Mouse (Mus musculus) lung, embryonic 14.5 days (tissue): ENCODE results near the gene Ube2a. TPM values are rescaled to one million over a fixed set of nuclear protein-coding genes. Genes with fewer than 3 reads are reported as not detected.
A peak's percentile ranks its signal among the peaks of the same experiment; 100 is the strongest.

Experiments
- ATAC-seq: fragments of 200-750 bp; cut with Nextera tagmentation; 2 replicates; pipeline ENCODE4 v1.8.0; 2017; ENCODE audit warnings: mild to moderate bottlenecking, moderate TSS enrichment, moderate library complexity; ENCODE audit not compliant: insufficient read depth
- DNase-seq: peaks from one replicate; pipeline ENCODE4 v3.0.0-alpha.2; 2015
- H3K27ac ChIP-seq: fragments of 300-500 bp; sonication (generic); 2 replicates; pipeline ENCODE4 v1.5.1; 2014; ENCODE audit warnings: low read depth, mild to moderate bottlenecking, moderate library complexity
- H3K27me3 ChIP-seq: fragments of 300-500 bp; sonication (generic); 2 replicates; pipeline ENCODE4 v1.6.1; 2014; ENCODE audit warnings: low read length, control low read depth; ENCODE audit not compliant: insufficient read depth
- H3K36me3 ChIP-seq: fragments of 300-500 bp; sonication (generic); 2 replicates; pipeline ENCODE4 v1.6.1; 2014; ENCODE audit warnings: control low read depth; ENCODE audit not compliant: insufficient read depth
- H3K4me1 ChIP-seq: fragments of 300-500 bp; sonication (generic); 2 replicates; pipeline ENCODE4 v1.6.1; 2014; ENCODE audit warnings: antibody characterized with exemption, control low read depth; ENCODE audit not compliant: insufficient read depth
- H3K4me2 ChIP-seq: fragments of 300-500 bp; sonication (generic); 2 replicates; pipeline ENCODE4 v1.6.1; 2014; ENCODE audit warnings: mild to moderate bottlenecking
- H3K4me3 ChIP-seq: fragments of 300-500 bp; sonication (generic); 2 replicates; pipeline ENCODE4 v1.5.1; 2014; ENCODE audit warnings: low read depth, low read length
- H3K9ac ChIP-seq: fragments of 300-500 bp; sonication (generic); 2 replicates; pipeline ENCODE4 v1.6.1; 2014
- H3K9me3 ChIP-seq: fragments of 300-500 bp; sonication (generic); 2 replicates; pipeline ENCODE4 v1.6.1; 2016; ENCODE audit warnings: low read depth, low read length, control low read depth
- CTCF ChIP-seq: IDR thresholded peaks from 2 replicates; pipeline ENCODE4 v1.5.1; 2016; ENCODE audit warnings: antibody characterized with exemption, low read depth
- WGBS: fragments of 180-500 bp; shearing (Covaris S2); extraction: QIAGEN DNeasy Blood & Tissue Kit; methylation state at CpG from one replicate; pipeline ENCODE4 v1.1.7; 2014; 5-methylcytosine and 5-hydroxymethylcytosine counted together
- polyA plus RNA-seq: library from polyadenylated mRNA; unstranded; fragments of >200 nt; fragmentation: Nextera tagmentation; extraction: Ambion mirVana; gene quantifications from 2 replicates; pipeline ENCODE4 v1.2.1, GENCODE M21; 2014

Gene Ube2a
- polyA plus RNA-seq, result 134 and 140 TPM in 2 replicates

- 20% methylated on average over 8 of the region's 8 CpGs for WGBS
- Histone ChIP-seq H3K36me3 (0 out of 2 replicates have a peak, but pooled peaks cover 3% of the 10 kb centered on the region), H3K4me2 (peak within 1 kb of the TSS; percentile 64), H3K4me3 (peak within 1 kb of the TSS; percentile 63), H3K27me3 (no peaks in the 10 kb centered on the region), H3K9me3 (no peaks in the 10 kb centered on the region), H3K9ac (peak within 1 kb of the TSS; percentile 73), H3K4me1 (no peaks in the 10 kb centered on the region), H3K27ac (peak within 1 kb of the TSS; percentile 76; the same call in 1 of the 2 replicates)
- peak; percentile 30 for ATAC-seq
- no peak for TF ChIP-seq CTCF
- no peak for DNase-seq
These were observed at the start of gene Ube2a, which contains the start of gene C330007P06Rik for GRCm38 (mm10) chrX:36873765-36874164. Ube2a (plus strand) TSS chrX:36873900. C330007P06Rik (minus strand) TSS chrX:36874111.

GRCm38 (mm10) chrX:36823932-36824711 is 49.6 kb upstream of the Ube2a start:
- WGBS, result 81% methylated on average over 10 of the region's 10 CpGs
- no peak for DNase-seq

GRCm38 (mm10) chrX:36825032-36825431 is 48.7 kb upstream of the Ube2a start:
- ATAC-seq, result no peak
- H3K27ac ChIP-seq, result no peak overlapping the region
- no peak overlapping the region for H3K4me3 ChIP-seq
- DNase-seq, result no peak
- no peaks in the 10 kb centered on the region for H3K27me3 ChIP-seq
- WGBS, result 50% methylated on average over 2 of the region's 2 CpGs
- TF ChIP-seq CTCF, result no peak
- no peak overlapping the region for H3K4me2 ChIP-seq
- no peaks in the 10 kb centered on the region for H3K36me3 ChIP-seq
- no peaks in the 10 kb centered on the region for H3K9me3 ChIP-seq
- H3K9ac ChIP-seq, result no peak overlapping the region
- no peaks in the 10 kb centered on the region for H3K4me1 ChIP-seq

More at GRCm38 (mm10) chrX:36823932-36824711, 49.6 kb upstream of the Ube2a start:
- no peak for ATAC-seq
- Histone ChIP-seq H3K4me3 (no peak overlapping the region), H3K4me1 (no peaks in the 10 kb centered on the region), H3K36me3 (no peaks in the 10 kb centered on the region), H3K4me2 (no peak overlapping the region), H3K9me3 (no peaks in the 10 kb centered on the region), H3K27me3 (no peaks in the 10 kb centered on the region), H3K27ac (no peak overlapping the region), H3K9ac (no peak overlapping the region)
- no peak for TF ChIP-seq CTCF

GRCm38 (mm10) chrX:36826873-36827272 is 46.8 kb upstream of the Ube2a start:
- Histone ChIP-seq H3K4me3 (no peak overlapping the region), H3K36me3 (no peaks in the 10 kb centered on the region), H3K9ac (no peak overlapping the region), H3K9me3 (no peaks in the 10 kb centered on the region), H3K4me2 (no peak overlapping the region), H3K27ac (no peak overlapping the region), H3K4me1 (no peaks in the 10 kb centered on the region), H3K27me3 (no peaks in the 10 kb centered on the region)
- DNase-seq, result no peak
- ATAC-seq, result no peak
- TF ChIP-seq CTCF, result no peak
- 82% methylated on average over 5 of the region's 5 CpGs for WGBS

- no peaks in the 10 kb centered on the region for H3K9me3 ChIP-seq
- H3K27ac ChIP-seq, result no peak overlapping the region
- peak; percentile 52 for TF ChIP-seq CTCF
- no peak overlapping the region for H3K4me2 ChIP-seq
- no peaks in the 10 kb centered on the region for H3K27me3 ChIP-seq
- no peak overlapping the region for H3K4me3 ChIP-seq
- H3K36me3 ChIP-seq, result no peaks in the 10 kb centered on the region
- ATAC-seq (no peak), DNase-seq (peak; percentile 81)
- 28% methylated on average over 5 of the region's 5 CpGs for WGBS
- H3K4me1 ChIP-seq, result no peaks in the 10 kb centered on the region
- no peak overlapping the region for H3K9ac ChIP-seq
These were observed 43.4 kb upstream of the Ube2a start for GRCm38 (mm10) chrX:36830271-36830670.

- 45% methylated on average over 4 of the region's 4 CpGs for WGBS
- peak; percentile 60 for DNase-seq
- no peak overlapping the region for H3K27ac ChIP-seq
These were observed 42.1 kb upstream of the Ube2a start for GRCm38 (mm10) chrX:36831632-36832031.

GRCm38 (mm10) chrX:36833397-36834084 is 40.2 kb upstream of the Ube2a start:
- H3K4me2 ChIP-seq, result peak overlapping the region; percentile 47; the same call in 1 of the 2 replicates
- H3K36me3 ChIP-seq, result no peaks in the 10 kb centered on the region
- WGBS, result 26% methylated on average over 19 of the region's 19 CpGs
- TF ChIP-seq CTCF, result peak; percentile 72
- H3K27ac ChIP-seq, result no peak overlapping the region
- peak overlapping the region; percentile 26; the same call in 1 of the 2 replicates for H3K9ac ChIP-seq
- 0 out of 2 replicates have a peak overlapping the region, but pooled peaks have one; percentile 6 for H3K4me3 ChIP-seq
- H3K9me3 ChIP-seq, result no peaks in the 10 kb centered on the region
- H3K4me1 ChIP-seq, result no peaks in the 10 kb centered on the region
- ATAC-seq (no peak), DNase-seq (peak; percentile 83)
- no peaks in the 10 kb centered on the region for H3K27me3 ChIP-seq

More at GRCm38 (mm10) chrX:36831632-36832031, 42.1 kb upstream of the Ube2a start:
- no peak overlapping the region for H3K4me2 ChIP-seq
- no peak overlapping the region for H3K9ac ChIP-seq
- H3K4me3 ChIP-seq, result no peak overlapping the region
- no peaks in the 10 kb centered on the region for H3K9me3 ChIP-seq
- no peaks in the 10 kb centered on the region for H3K36me3 ChIP-seq
- H3K4me1 ChIP-seq, result no peaks in the 10 kb centered on the region
- no peaks in the 10 kb centered on the region for H3K27me3 ChIP-seq
- TF ChIP-seq CTCF, result no peak
- ATAC-seq, result peak; percentile 83
